Mouse (Mus musculus) kidney, postnatal 25 days (tissue): ENCODE results near the gene Fcgr1.
"Not testable (repeated sequence)": the region's sequence is repeated elsewhere in the genome, so short reads cannot be mapped to it uniquely, and the experiment has no call there.

Source experiments
- DNase-seq, 2 experiments: peaks; one replicate each; pipeline ENCODE4 v3.0.0; 2021; ENCODE audit warnings: mixed read lengths in 2 of 2

Gene Fcgr1

GRCm38 (mm10) chr3:96269511-96270474, 24.0 kb downstream of the Fcgr1 start, which contains the start of gene Hist2h2bb:
Gene Hist2h2bb (plus strand): TSS chr3:96269752.
- DNase-seq, result peak; percentile 94 to 97

- DNase-seq, result not testable (repeated sequence)
Observed at GRCm38 (mm10) chr3:96268776-96269378, 24.9 kb downstream of the Fcgr1 start.

- peak; percentile 78 to 89 for DNase-seq
Observed at GRCm38 (mm10) chr3:96268051-96268775, 25.6 kb downstream of the Fcgr1 start, which contains the start of gene Hist2h3b. Gene Hist2h3b (plus strand): TSS chr3:96268654.

- DNase-seq, result no peak
Observed at GRCm38 (mm10) chr3:96267541-96267940, 26.2 kb downstream of the Fcgr1 start.

- DNase-seq, result no peak
Observed at GRCm38 (mm10) chr3:96266132-96266710, 27.5 kb downstream of the Fcgr1 start.

- DNase-seq, result no peak
Observed at GRCm38 (mm10) chr3:96264404-96264949, 29.3 kb downstream of the Fcgr1 start.

- DNase-seq, result peak; percentile 41 to 67
Observed at GRCm38 (mm10) chr3:96263558-96264403, 30.0 kb downstream of the Fcgr1 start.

GRCm38 (mm10) chr3:96262979-96263550, 30.7 kb downstream of the Fcgr1 start, which contains the start of gene Hist2h4:
Gene Hist2h4 (minus strand): TSS chr3:96263311.
- DNase-seq, result peak; percentile 95 to 96

GRCm38 (mm10) chr3:96262216-96262875, 31.4 kb downstream of the Fcgr1 start:
- DNase-seq, result peak; percentile 82 to 92

- DNase-seq, result no peak
Observed at GRCm38 (mm10) chr3:96261623-96262022, 32.1 kb downstream of the Fcgr1 start.

- no peak for DNase-seq
Observed at GRCm38 (mm10) chr3:96260220-96260619, 33.5 kb downstream of the Fcgr1 start.

GRCm38 (mm10) chr3:96257190-96257589, 36.6 kb downstream of the Fcgr1 start:
- no peak for DNase-seq

- no peak for DNase-seq
Observed at GRCm38 (mm10) chr3:96255926-96256593, 37.7 kb downstream of the Fcgr1 start.

- DNase-seq, result no peak
Observed at GRCm38 (mm10) chr3:96254683-96255355, 39.0 kb downstream of the Fcgr1 start.

GRCm38 (mm10) chr3:96251787-96252186, 42.0 kb downstream of the Fcgr1 start:
- no peak for DNase-seq

- no peak for DNase-seq
Observed at GRCm38 (mm10) chr3:96250890-96251289, 42.9 kb downstream of the Fcgr1 start.

GRCm38 (mm10) chr3:96249034-96249345, 44.8 kb downstream of the Fcgr1 start:
- DNase-seq, result no peak

- no peak for DNase-seq
Observed at GRCm38 (mm10) chr3:96248141-96249033, 45.4 kb downstream of the Fcgr1 start.
